Mouse (Mus musculus) kidney, postnatal 0 days (tissue): ENCODE measurements at regions not wholly inside any gene's neighbourhood (a gene's known extent, or its start where the extent isn't known, plus 50 kb on each side); places are given as distances from the start of the nearest gene placed in this dataset.

Source experiments
- ATAC-seq: fragments of 200-750 bp; cut with Nextera tagmentation; replicated peaks from 2 replicates; pipeline ENCODE4 v1.8.0; 2017; ENCODE audit warnings: low read depth, moderate number of reproducible peaks, moderate TSS enrichment, moderate library complexity; ENCODE audit not compliant: low FRiP score
- DNase-seq: peaks from one replicate; pipeline ENCODE4 v3.0.0-alpha.2; 2016; ENCODE audit warnings: low spot score
- H3K27ac ChIP-seq: fragments of 300-500 bp; sonication (generic); 2 replicates; pipeline ENCODE4 v1.5.1; 2014; ENCODE audit warnings: mild to moderate bottlenecking
- H3K27me3 ChIP-seq: fragments of 300-500 bp; sonication (generic); 2 replicates; pipeline ENCODE4 v1.6.1; 2014; ENCODE audit warnings: low read length, mixed read lengths; ENCODE audit not compliant: insufficient read depth
- H3K36me3 ChIP-seq: fragments of 300-500 bp; sonication (generic); 2 replicates; pipeline ENCODE4 v1.6.1; 2014; ENCODE audit warnings: low read length, mixed read lengths; ENCODE audit not compliant: insufficient read depth
- H3K4me1 ChIP-seq: fragments of 300-500 bp; sonication (generic); replicated peaks from 2 replicates; pipeline ENCODE4 v1.6.1; 2014; ENCODE audit warnings: antibody characterized with exemption, low read length, mixed read lengths; ENCODE audit not compliant: insufficient read depth
- H3K4me2 ChIP-seq: fragments of 300-500 bp; sonication (generic); 2 replicates; pipeline ENCODE4 v1.6.1; 2014; ENCODE audit warnings: mild to moderate bottlenecking, low read length, moderate library complexity, mixed read lengths
- H3K4me3 ChIP-seq: fragments of 300-500 bp; sonication (generic); replicated peaks from 2 replicates; pipeline ENCODE4 v1.5.1; 2014; ENCODE audit warnings: low read depth, low read length
- H3K9ac ChIP-seq: fragments of 300-500 bp; sonication (generic); 2 replicates; pipeline ENCODE4 v1.6.1; 2014; ENCODE audit warnings: low read depth, low read length
- H3K9me3 ChIP-seq: fragments of 300-500 bp; sonication (generic); replicated peaks from 2 replicates; pipeline ENCODE4 v1.6.1; 2016; ENCODE audit warnings: low read length, inconsistent platforms, mixed read lengths
- CTCF ChIP-seq: IDR thresholded peaks from 2 replicates; pipeline ENCODE4 v1.5.1; 2016; ENCODE audit warnings: antibody characterized with exemption, low read depth, mild to moderate bottlenecking, moderate library complexity
- WGBS: fragments of 180-500 bp; shearing (Covaris S2); extraction: QIAGEN DNeasy Blood & Tissue Kit; methylation state at CpG from one replicate; pipeline ENCODE4 v1.1.7; 2014; 5-methylcytosine and 5-hydroxymethylcytosine counted together

- no peak for ATAC-seq
- H3K9me3 ChIP-seq = no peaks in the 10 kb centered on the region
- H3K4me2 ChIP-seq = peak overlapping the region; percentile 27
- no peak overlapping the region for H3K9ac ChIP-seq
- no peaks in the 10 kb centered on the region; the same call in 1 of the 2 replicates for H3K27me3 ChIP-seq
- no peaks in the 10 kb centered on the region for H3K36me3 ChIP-seq
- TF ChIP-seq CTCF = no peak
- no peak overlapping the region for H3K4me3 ChIP-seq
- 42% methylated on average over 22 of the region's 22 CpGs for whole genome bisulfite sequencing
- DNase-seq = peak; percentile 50
- H3K4me1 ChIP-seq = no peaks in the 10 kb centered on the region
- H3K27ac ChIP-seq = no peak overlapping the region
These were observed 251.3 kb upstream of the Irx4 start for GRCm38 (mm10) chr13:73008856-73009546.

DNA sequence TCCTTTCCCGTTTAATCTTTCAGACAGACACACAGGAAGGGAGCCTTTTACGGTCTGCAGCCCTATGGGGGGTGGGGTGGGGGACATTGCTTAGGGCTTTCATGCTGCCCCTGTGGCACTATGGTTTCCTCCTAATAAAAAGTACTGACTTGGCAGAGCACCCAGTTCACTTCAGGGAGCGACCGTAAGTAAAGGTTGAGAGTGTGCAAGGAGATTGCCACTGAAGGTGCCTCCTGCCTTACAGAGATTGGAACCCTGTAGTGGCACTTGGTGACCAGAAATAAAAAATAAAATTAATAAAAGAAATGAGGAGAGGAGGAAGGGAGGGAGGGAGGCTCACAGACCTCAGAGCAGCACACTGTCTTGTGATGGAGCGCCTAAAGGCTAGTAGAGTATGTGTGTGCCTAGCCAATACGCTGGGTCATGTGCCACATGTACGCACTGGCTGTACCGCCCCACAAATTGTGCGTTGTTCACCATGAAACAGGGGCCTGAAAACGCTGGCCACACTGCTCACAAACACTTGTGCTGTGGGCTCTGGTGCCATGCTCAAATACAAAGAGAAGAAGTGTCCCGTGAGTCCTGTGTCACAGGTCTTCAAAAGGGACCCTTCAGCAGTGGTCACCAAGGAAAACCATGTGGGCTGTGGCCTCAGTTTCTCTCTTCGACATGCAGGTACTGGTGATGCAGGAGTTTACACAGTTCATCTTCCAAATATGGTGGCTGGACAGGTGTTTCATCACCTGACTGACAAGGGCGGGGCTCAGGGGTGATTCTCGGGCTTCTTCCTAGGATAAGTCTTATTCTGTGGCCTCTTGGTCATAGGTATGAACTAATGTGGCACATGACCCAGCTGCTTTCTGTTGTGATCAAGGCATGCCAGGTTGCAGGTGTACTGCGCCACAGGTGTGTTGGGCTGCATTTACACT, 250.5 kb upstream of the Irx4 start:
- Histone ChIP-seq H3K9ac (no peak overlapping the region), H3K4me1 (no peaks in the 10 kb centered on the region), H3K9me3 (no peaks in the 10 kb centered on the region), H3K27me3 (no peaks in the 10 kb centered on the region; the same call in 1 of the 2 replicates), H3K36me3 (no peaks in the 10 kb centered on the region), H3K4me3 (no peak overlapping the region), H3K4me2 (peak overlapping the region; percentile 27), H3K27ac (no peak overlapping the region)
- no peak for ATAC-seq
- 72% methylated on average over 15 of the region's 15 CpGs for WGBS
- no peak for TF ChIP-seq CTCF
- DNase-seq = no peak

GRCm38 (mm10) chr13:73019181-73019580, 241.1 kb upstream of the Irx4 start:
- H3K27ac ChIP-seq = no peak overlapping the region
- H3K9me3 ChIP-seq = no peaks in the 10 kb centered on the region
- H3K4me2 ChIP-seq = no peak overlapping the region
- ATAC-seq (no peak), DNase-seq (no peak)
- no peaks in the 10 kb centered on the region for H3K27me3 ChIP-seq
- no peak overlapping the region for H3K4me3 ChIP-seq
- no peak overlapping the region for H3K9ac ChIP-seq
- no peaks in the 10 kb centered on the region for H3K4me1 ChIP-seq
- 93% methylated on average over 10 of the region's 10 CpGs for WGBS
- TF ChIP-seq CTCF = no peak
- H3K36me3 ChIP-seq = no peaks in the 10 kb centered on the region

DNA sequence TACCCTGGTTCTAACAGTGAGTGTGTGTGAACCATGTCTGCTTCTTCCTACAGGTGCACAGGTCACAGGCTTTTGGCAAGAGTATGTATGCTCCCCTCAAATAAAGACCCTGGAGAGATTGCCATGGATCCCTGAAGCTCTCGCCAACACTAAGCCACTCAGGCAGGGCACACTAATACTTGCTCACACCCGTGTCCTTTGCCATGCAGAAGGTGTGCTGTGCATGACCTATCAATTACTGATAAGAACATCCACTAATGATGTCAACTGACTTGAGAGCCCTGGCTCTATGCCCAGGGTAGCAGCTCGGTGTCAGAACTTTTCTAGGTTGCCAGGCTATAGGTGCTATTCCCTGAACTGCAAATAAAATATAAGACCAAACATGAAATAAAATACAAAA, 229.1 kb upstream of the Irx4 start:
- Histone ChIP-seq H3K27ac (no peak overlapping the region), H3K36me3 (no peaks in the 10 kb centered on the region), H3K27me3 (peaks cover 3% of the 10 kb centered on the region), H3K9ac (no peak overlapping the region), H3K4me2 (no peak overlapping the region), H3K4me1 (no peaks in the 10 kb centered on the region), H3K4me3 (no peak overlapping the region), H3K9me3 (no peaks in the 10 kb centered on the region)
- ATAC-seq (no peak), DNase-seq (no peak)
- WGBS = 67% methylated on average over 3 of the region's 3 CpGs
- TF ChIP-seq CTCF = no peak

GRCm38 (mm10) chr13:73033055-73033454, 227.2 kb upstream of the Irx4 start:
- no peak for ATAC-seq
- Histone ChIP-seq H3K27me3 (peaks cover 7% of the 10 kb centered on the region), H3K36me3 (no peaks in the 10 kb centered on the region), H3K27ac (no peak overlapping the region), H3K4me1 (no peaks in the 10 kb centered on the region), H3K4me2 (no peak overlapping the region), H3K9me3 (no peaks in the 10 kb centered on the region), H3K9ac (no peak overlapping the region), H3K4me3 (no peak overlapping the region)
- WGBS = 34% methylated on average over 3 of the region's 3 CpGs
- peak; percentile 56 for DNase-seq
- TF ChIP-seq CTCF = peak; percentile 79

GRCm38 (mm10) chr13:73034065-73034831, 226.0 kb upstream of the Irx4 start:
- DNase-seq = no peak

More at GRCm38 (mm10) chr13:73034065-73034831, 226.0 kb upstream of the Irx4 start:
- Histone ChIP-seq H3K9me3 (no peaks in the 10 kb centered on the region), H3K27ac (no peak overlapping the region), H3K4me1 (no peaks in the 10 kb centered on the region), H3K4me2 (no peak overlapping the region), H3K27me3 (peaks cover 7% of the 10 kb centered on the region), H3K36me3 (no peaks in the 10 kb centered on the region), H3K9ac (no peak overlapping the region), H3K4me3 (no peak overlapping the region)
- TF ChIP-seq CTCF = no peak
- no peak for ATAC-seq
- 24% methylated on average over 10 of the region's 10 CpGs for WGBS
